Mouse (Mus musculus) intestine, embryonic 14.5 days (tissue): ENCODE results near the gene St6galnac3. TPM values are rescaled to one million over a fixed set of nuclear protein-coding genes. Genes with fewer than 3 reads are reported as not detected.

Experiments used
- ATAC-seq: fragments of 200-750 bp; cut with Nextera tagmentation; replicated peaks from 2 replicates; pipeline ENCODE4 v1.8.0; 2017; ENCODE audit warnings: low read depth, moderate number of reproducible peaks, moderate TSS enrichment, moderate library complexity; ENCODE audit not compliant: low FRiP score, low TSS enrichment
- DNase-seq: peaks from one replicate; pipeline ENCODE4 v3.0.0-alpha.2; 2018; ENCODE audit warnings: low spot score
- H3K27ac ChIP-seq: fragments of 300-500 bp; sonication (generic); 2 replicates; pipeline ENCODE4 v1.5.1; 2014; ENCODE audit warnings: low read depth, mild to moderate bottlenecking, control low read depth
- H3K27me3 ChIP-seq: fragments of 300-500 bp; sonication (generic); replicated peaks from 2 replicates; pipeline ENCODE4 v1.6.1; 2014; ENCODE audit warnings: low read length, control low read depth; ENCODE audit not compliant: control insufficient read depth, insufficient read depth
- H3K36me3 ChIP-seq: fragments of 300-500 bp; sonication (generic); 2 replicates; pipeline ENCODE4 v1.6.1; 2014; ENCODE audit warnings: low read length, control low read depth; ENCODE audit not compliant: control insufficient read depth, insufficient read depth
- H3K4me1 ChIP-seq: fragments of 300-500 bp; sonication (generic); replicated peaks from 2 replicates; pipeline ENCODE4 v1.6.1; 2014; ENCODE audit warnings: low read length, control low read depth, mixed read lengths; ENCODE audit not compliant: control insufficient read depth, insufficient read depth
- H3K4me2 ChIP-seq: fragments of 300-500 bp; sonication (generic); 2 replicates; pipeline ENCODE4 v1.6.1; 2014; ENCODE audit warnings: low read length
- H3K4me3 ChIP-seq: fragments of 300-500 bp; sonication (generic); 2 replicates; pipeline ENCODE4 v1.5.1; 2014; ENCODE audit warnings: low read depth, low read length, control low read depth, mixed read lengths
- H3K9ac ChIP-seq: fragments of 300-500 bp; sonication (generic); 2 replicates; pipeline ENCODE4 v1.6.1; 2014; ENCODE audit warnings: mild to moderate bottlenecking, low read length
- H3K9me3 ChIP-seq: fragments of 300-500 bp; sonication (generic); 2 replicates; pipeline ENCODE4 v1.6.1; 2016; ENCODE audit warnings: low read length, control low read depth; ENCODE audit not compliant: control insufficient read depth
- WGBS: fragments of 180-500 bp; shearing (Covaris S2); extraction: QIAGEN DNeasy Blood & Tissue Kit; methylation state at CpG from one replicate; pipeline ENCODE4 v1.1.7; 2014; 5-methylcytosine and 5-hydroxymethylcytosine counted together
- polyA plus RNA-seq: library from polyadenylated mRNA; unstranded; fragments of >200 nt; fragmentation: Nextera tagmentation; extraction: Ambion mirVana; gene quantifications from 2 replicates; pipeline ENCODE4 v1.2.1, GENCODE M21; 2014

The St6galnac3 gene
- polyA plus RNA-seq, 1 experiment from 2014 or later = 45.5 TPM

DNA sequence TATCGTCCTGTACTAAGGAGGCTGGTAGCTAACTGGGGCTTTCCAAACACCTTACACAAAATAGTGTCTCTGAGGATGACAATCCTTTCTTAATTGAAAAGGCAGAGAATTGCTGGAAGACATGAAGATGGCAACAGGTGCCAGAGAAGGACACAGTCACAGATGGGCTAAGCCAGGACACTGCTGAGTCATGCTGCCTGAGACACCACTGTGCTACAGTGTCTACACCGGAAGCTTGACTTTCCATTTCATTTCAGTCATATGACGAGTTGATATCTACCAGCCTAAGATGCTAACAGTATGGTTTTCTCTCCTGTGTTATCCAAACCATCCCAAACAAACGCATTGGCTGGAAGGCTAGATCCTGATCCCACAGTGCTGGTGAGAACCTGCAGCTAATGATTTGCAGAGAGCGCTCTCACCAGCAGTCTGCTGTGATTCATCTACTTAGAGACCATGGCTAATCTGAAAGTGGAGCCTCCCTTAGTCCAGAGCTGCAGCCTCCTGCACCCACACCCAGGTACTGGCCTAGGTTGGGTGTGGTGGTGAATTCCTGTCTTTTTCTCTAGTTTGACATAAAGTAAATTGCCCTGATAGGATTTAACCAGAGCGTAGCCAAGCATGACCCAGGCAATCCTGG is 433.4 kb downstream of the St6galnac3 start:
- WGBS = 87% methylated on average over 6 of the region's 6 CpGs
- peaks cover 7% of the 10 kb centered on the region; the same call in 1 of the 2 replicates for H3K4me1 ChIP-seq
- H3K4me2 ChIP-seq = no peak overlapping the region
- H3K4me3 ChIP-seq = no peak overlapping the region
- no peaks in the 10 kb centered on the region for H3K27me3 ChIP-seq
- no peak overlapping the region for H3K27ac ChIP-seq
- no peak overlapping the region for H3K9ac ChIP-seq
- DNase-seq (no peak), ATAC-seq (no peak)
- no peaks in the 10 kb centered on the region for H3K36me3 ChIP-seq
- H3K9me3 ChIP-seq = no peaks in the 10 kb centered on the region

GRCm38 (mm10) chr3:153289971-153290370 is 435.0 kb downstream of the St6galnac3 start:
- Histone ChIP-seq H3K27me3 (no peaks in the 10 kb centered on the region), H3K9me3 (no peaks in the 10 kb centered on the region), H3K36me3 (no peaks in the 10 kb centered on the region), H3K4me2 (no peak overlapping the region), H3K4me1 (no peaks in the 10 kb centered on the region), H3K27ac (no peak overlapping the region), H3K9ac (no peak overlapping the region), H3K4me3 (no peak overlapping the region)
- DNase-seq (no peak), ATAC-seq (no peak)
- 93% methylated on average over 4 of the region's 4 CpGs for WGBS

- ATAC-seq (no peak), DNase-seq (no peak)
- Histone ChIP-seq H3K27ac (no peak overlapping the region), H3K4me2 (no peak overlapping the region), H3K36me3 (no peaks in the 10 kb centered on the region), H3K27me3 (no peaks in the 10 kb centered on the region), H3K4me1 (no peaks in the 10 kb centered on the region), H3K9ac (no peak overlapping the region), H3K4me3 (no peak overlapping the region), H3K9me3 (no peaks in the 10 kb centered on the region)
- WGBS = 92% methylated on average over 4 of the region's 4 CpGs
Measured at GRCm38 (mm10) chr3:153287564-153287963, 437.4 kb downstream of the St6galnac3 start.

DNA sequence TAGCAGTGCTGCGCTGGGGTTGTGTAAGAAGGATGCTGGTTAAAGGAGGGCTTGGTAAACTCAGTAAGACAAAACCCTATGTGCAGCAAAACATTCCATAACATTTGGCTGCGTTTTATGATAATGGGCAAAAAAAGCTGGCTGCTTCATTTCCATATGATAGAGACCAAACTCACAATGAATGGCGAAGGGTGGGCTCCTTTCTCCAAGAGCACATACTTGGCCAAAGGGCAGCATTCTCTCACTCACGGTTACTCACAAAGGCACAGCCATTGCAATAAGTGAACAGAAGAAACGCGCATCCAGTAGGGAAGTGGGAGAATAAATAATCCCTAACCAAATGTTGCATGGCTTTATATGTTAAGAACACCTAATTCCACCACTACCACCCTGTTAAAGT is 437.9 kb downstream of the St6galnac3 start:
- no peaks in the 10 kb centered on the region for H3K27me3 ChIP-seq
- peaks cover 4% of the 10 kb centered on the region for H3K4me1 ChIP-seq
- no peaks in the 10 kb centered on the region for H3K9me3 ChIP-seq
- H3K36me3 ChIP-seq = no peaks in the 10 kb centered on the region
- ATAC-seq (no peak), DNase-seq (no peak)
- 97% methylated on average over 6 of the region's 6 CpGs for WGBS
- H3K9ac ChIP-seq = no peak overlapping the region
- H3K27ac ChIP-seq = no peak overlapping the region
- H3K4me2 ChIP-seq = no peak overlapping the region
- H3K4me3 ChIP-seq = no peak overlapping the region

- H3K9me3 ChIP-seq = no peaks in the 10 kb centered on the region
- H3K27ac ChIP-seq = no peak overlapping the region
- no peak overlapping the region for H3K4me3 ChIP-seq
- peak overlapping the region; percentile 22; the same call in 1 of the 2 replicates for H3K4me2 ChIP-seq
- 37% methylated on average over 16 of the region's 16 CpGs for WGBS
- H3K27me3 ChIP-seq = no peaks in the 10 kb centered on the region
- DNase-seq = peak; percentile 50
- no peak overlapping the region for H3K9ac ChIP-seq
- H3K36me3 ChIP-seq = no peaks in the 10 kb centered on the region
- peaks cover 11% of the 10 kb centered on the region for H3K4me1 ChIP-seq
- no peak for ATAC-seq
Measured at GRCm38 (mm10) chr3:153282123-153282765, 442.7 kb downstream of the St6galnac3 start.

- Histone ChIP-seq H3K36me3 (no peaks in the 10 kb centered on the region), H3K27me3 (no peaks in the 10 kb centered on the region), H3K4me2 (no peak overlapping the region), H3K9ac (no peak overlapping the region), H3K4me1 (peaks cover 16% of the 10 kb centered on the region), H3K9me3 (peaks cover 5% of the 10 kb centered on the region; the same call in 1 of the 2 replicates), H3K27ac (no peak overlapping the region), H3K4me3 (no peak overlapping the region)
- DNase-seq = no peak
- 71% methylated on average over 5 of the region's 5 CpGs for WGBS
- ATAC-seq = no peak
Measured at GRCm38 (mm10) chr3:153278249-153278648, 446.7 kb downstream of the St6galnac3 start.

DNA sequence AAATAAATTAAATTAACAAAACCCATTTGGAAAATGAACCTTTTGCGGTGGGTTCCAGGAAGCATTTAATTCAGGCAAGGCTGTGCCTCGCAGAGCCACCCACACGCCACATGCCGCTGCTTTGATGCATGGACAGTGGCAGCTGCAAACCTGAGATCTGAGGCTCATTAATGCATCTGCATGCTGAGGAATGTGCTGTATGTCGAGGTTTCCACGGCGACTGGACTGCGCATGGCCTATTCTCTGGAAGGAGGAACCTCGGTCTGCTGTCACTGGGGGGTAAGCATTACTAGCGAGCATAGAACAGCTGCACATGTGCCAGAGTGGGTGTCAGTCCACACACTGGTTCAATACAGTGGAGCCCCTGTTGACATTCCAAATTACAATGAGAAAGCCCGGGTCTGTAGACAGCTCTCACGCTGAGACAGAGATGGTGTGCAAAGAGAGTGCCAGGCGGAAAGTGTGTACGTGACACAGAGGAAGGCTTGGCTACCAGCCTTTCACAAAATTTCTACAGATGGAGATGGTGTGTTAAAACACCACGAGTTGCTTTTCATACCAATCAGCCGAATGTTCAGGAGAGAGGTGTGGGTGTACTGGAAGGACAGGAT is 447.5 kb downstream of the St6galnac3 start:
- WGBS = 59% methylated on average over 16 of the region's 16 CpGs
- no peaks in the 10 kb centered on the region for H3K27me3 ChIP-seq
- H3K9ac ChIP-seq = no peak overlapping the region
- ATAC-seq = 0 out of 2 replicates have a peak, but pooled peaks have one; percentile 55
- no peak overlapping the region for H3K27ac ChIP-seq
- peaks cover 16% of the 10 kb centered on the region for H3K4me1 ChIP-seq
- peaks cover 5% of the 10 kb centered on the region; the same call in 1 of the 2 replicates for H3K9me3 ChIP-seq
- no peak overlapping the region for H3K4me3 ChIP-seq
- no peak overlapping the region for H3K4me2 ChIP-seq
- no peaks in the 10 kb centered on the region for H3K36me3 ChIP-seq
- no peak for DNase-seq

GRCm38 (mm10) chr3:153276830-153277388 is 448.1 kb downstream of the St6galnac3 start:
- DNase-seq (no peak), ATAC-seq (no peak)
- Histone ChIP-seq H3K4me3 (no peak overlapping the region), H3K27me3 (no peaks in the 10 kb centered on the region), H3K9me3 (peaks cover 5% of the 10 kb centered on the region; the same call in 1 of the 2 replicates), H3K9ac (no peak overlapping the region), H3K4me2 (no peak overlapping the region), H3K36me3 (no peaks in the 10 kb centered on the region), H3K4me1 (peaks cover 10% of the 10 kb centered on the region), H3K27ac (no peak overlapping the region)
- WGBS = 64% methylated on average over 16 of the region's 16 CpGs
